Mouse (Mus musculus): ENCODE measurements at regions not wholly inside any gene's neighbourhood (a gene's known extent, or its start where the extent isn't known, plus 50 kb on each side); places are given as distances from the start of the nearest gene placed in this dataset.

- Histone ChIP-seq H3K9me3 (no peaks in the 10 kb centered on the region), H3K27me3 (no peaks in the 10 kb centered on the region), H3K4me2 (no peak overlapping the region), H3K9ac (no peak overlapping the region), H3K4me1 (replicated peaks) (no peaks in the 10 kb centered on the region), H3K27ac (replicated peaks) (no peak overlapping the region), H3K36me3 (no peaks in the 10 kb centered on the region), H3K4me3 (no peak overlapping the region)
- WGBS = 87% methylated on average over 2 of the region's 2 CpGs
- no peak for ATAC-seq (ENCODE audit: low FRiP score, low read depth)
Measured at GRCm38 (mm10) chr10:84199035-84199434, 241.4 kb downstream of the Nuak1 start.

- WGBS = 77% methylated on average over 3 of the region's 3 CpGs
- no peak overlapping the region for H3K4me2 ChIP-seq
- H3K4me1 ChIP-seq (replicated peaks) = no peaks in the 10 kb centered on the region
- ATAC-seq (ENCODE audit: low FRiP score, low read depth) = no peak
- H3K9me3 ChIP-seq = no peaks in the 10 kb centered on the region
- H3K27ac ChIP-seq (replicated peaks) = no peak overlapping the region
- no peaks in the 10 kb centered on the region for H3K36me3 ChIP-seq
- H3K27me3 ChIP-seq = no peaks in the 10 kb centered on the region
- no peak overlapping the region for H3K9ac ChIP-seq
- no peak overlapping the region for H3K4me3 ChIP-seq
Measured at GRCm38 (mm10) chr10:84201785-84202184, 238.6 kb downstream of the Nuak1 start.

DNA sequence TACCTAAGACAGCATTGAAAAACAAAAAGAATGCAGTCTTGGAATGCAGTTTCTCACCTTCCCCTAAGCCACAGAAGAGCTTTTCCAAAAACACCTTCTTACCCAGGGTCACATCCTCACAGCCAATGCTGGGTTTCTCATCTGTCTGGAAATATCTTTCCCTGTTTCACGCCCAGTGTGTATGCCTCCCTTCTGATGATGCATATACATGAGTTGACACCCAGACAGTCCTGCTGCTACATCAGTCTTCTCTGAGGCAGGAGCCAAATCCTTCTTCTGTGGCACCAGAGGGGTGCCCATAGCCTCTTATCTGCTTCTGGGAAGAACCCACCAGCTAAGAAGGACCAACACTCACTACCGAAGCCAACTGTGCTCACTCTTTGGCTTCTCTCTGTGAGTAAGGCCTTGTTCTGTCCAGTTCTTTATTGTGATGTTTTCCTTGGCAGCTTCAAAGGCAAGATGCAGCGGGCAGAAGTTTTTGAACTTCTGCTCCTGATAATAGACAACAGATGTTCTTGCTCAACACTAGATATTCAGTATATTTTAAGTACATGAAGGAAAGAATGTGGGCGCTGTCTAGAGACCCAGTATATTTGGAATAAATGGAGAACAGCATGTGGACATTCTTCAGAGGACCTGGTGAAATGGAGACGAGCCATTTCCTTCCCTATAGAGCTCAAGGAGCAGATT, 228.2 kb downstream of the Nuak1 start:
- H3K4me3 ChIP-seq = no peak overlapping the region
- H3K9me3 ChIP-seq = no peaks in the 10 kb centered on the region
- H3K9ac ChIP-seq = no peak overlapping the region
- 90% methylated on average over 5 of the region's 5 CpGs for WGBS
- no peaks in the 10 kb centered on the region for H3K36me3 ChIP-seq
- H3K4me2 ChIP-seq = no peak overlapping the region
- H3K4me1 ChIP-seq (replicated peaks) = no peaks in the 10 kb centered on the region
- no peak for ATAC-seq (ENCODE audit: low FRiP score, low read depth)
- H3K27ac ChIP-seq (replicated peaks) = no peak overlapping the region
- no peaks in the 10 kb centered on the region for H3K27me3 ChIP-seq

- Histone ChIP-seq H3K27ac (replicated peaks) (no peak overlapping the region), H3K9ac (no peak overlapping the region), H3K36me3 (no peaks in the 10 kb centered on the region), H3K9me3 (no peaks in the 10 kb centered on the region), H3K4me2 (no peak overlapping the region), H3K4me3 (no peak overlapping the region), H3K4me1 (replicated peaks) (no peaks in the 10 kb centered on the region), H3K27me3 (no peaks in the 10 kb centered on the region)
- no peak for ATAC-seq (ENCODE audit: low FRiP score, low read depth)
Measured at GRCm38 (mm10) chr10:84214812-84215211, 225.6 kb downstream of the Nuak1 start.

- Histone ChIP-seq H3K27me3 (no peaks in the 10 kb centered on the region), H3K36me3 (no peaks in the 10 kb centered on the region), H3K9ac (no peak overlapping the region), H3K27ac (replicated peaks) (no peak overlapping the region), H3K9me3 (no peaks in the 10 kb centered on the region), H3K4me2 (no peak overlapping the region), H3K4me1 (replicated peaks) (no peaks in the 10 kb centered on the region), H3K4me3 (no peak overlapping the region)
- 57% methylated on average over 7 of the region's 7 CpGs for WGBS
- ATAC-seq (ENCODE audit: low FRiP score, low read depth) = no peak; the same call in 1 of the 2 replicates
Measured at GRCm38 (mm10) chr10:84229224-84229921, 211.0 kb downstream of the Nuak1 start.

DNA sequence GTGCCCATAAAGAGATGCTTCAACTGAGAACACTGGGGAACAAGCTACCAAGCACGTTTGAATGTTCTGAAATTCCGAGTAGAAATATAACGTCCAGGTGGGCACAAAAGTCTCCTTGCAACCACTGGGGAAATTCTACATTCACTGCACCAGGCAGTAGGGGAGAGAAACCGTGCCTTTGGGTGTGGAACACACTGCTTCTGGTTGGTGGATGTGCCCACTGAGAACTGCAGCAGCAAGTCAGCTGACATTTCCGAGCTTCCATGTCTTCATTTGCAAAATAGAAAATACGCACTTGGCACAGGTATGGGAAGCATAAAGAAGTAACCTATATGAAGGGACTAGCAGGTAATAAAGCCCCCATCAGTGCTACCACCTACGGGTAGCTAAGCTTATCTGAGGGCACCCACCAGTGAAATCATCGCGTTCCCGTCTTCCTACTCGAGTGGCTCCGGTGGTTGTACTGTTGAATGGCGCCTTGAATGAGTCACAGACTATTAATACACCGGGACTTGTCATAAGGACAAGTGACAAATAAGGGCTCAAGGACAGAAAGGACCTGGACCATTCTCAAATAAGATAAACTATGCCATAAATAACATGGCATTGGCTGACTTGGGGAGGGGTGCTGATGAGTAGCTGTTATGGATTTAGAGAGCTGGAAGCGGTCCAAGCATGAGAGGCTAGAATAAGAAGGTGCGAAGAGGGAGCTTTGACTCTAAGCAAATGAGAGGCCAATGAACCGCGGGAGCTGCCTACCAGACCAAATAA, 210.2 kb downstream of the Nuak1 start:
- Histone ChIP-seq H3K27me3 (no peaks in the 10 kb centered on the region), H3K4me2 (no peak overlapping the region), H3K36me3 (no peaks in the 10 kb centered on the region), H3K4me1 (replicated peaks) (no peaks in the 10 kb centered on the region), H3K9ac (no peak overlapping the region), H3K9me3 (no peaks in the 10 kb centered on the region), H3K4me3 (no peak overlapping the region), H3K27ac (replicated peaks) (no peak overlapping the region)
- ATAC-seq (ENCODE audit: low FRiP score, low read depth) = no peak
- WGBS = 86% methylated on average over 18 of the region's 18 CpGs

DNA sequence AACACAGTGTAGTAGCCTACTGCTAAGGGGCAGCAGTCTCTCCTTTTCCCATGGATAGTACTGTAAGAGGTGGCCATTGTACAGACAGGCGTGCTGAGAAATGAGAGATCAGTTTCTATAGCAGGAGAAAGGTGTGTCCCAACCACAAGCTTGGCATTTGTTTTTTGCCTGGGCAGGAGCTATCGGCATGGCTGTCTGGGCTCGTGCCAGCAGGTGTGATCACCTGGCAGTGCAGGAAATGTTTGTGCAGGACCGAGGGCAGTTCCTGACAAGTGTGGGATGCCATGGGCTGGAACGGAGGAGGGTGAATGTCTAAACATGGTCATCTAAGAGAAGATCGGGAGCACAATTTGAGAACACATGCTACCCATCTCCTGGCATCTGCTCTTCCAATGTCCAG, 205.4 kb downstream of the Nuak1 start:
- ATAC-seq (ENCODE audit: low FRiP score, low read depth) = no peak
- H3K4me3 ChIP-seq = no peak overlapping the region
- H3K36me3 ChIP-seq = no peaks in the 10 kb centered on the region
- H3K27ac ChIP-seq (replicated peaks) = no peak overlapping the region
- H3K4me1 ChIP-seq (replicated peaks) = 0 out of 2 replicates have a peak, but pooled peaks cover 5% of the 10 kb centered on the region
- no peak overlapping the region for H3K9ac ChIP-seq
- no peak overlapping the region for H3K4me2 ChIP-seq
- H3K27me3 ChIP-seq = no peaks in the 10 kb centered on the region
- no peaks in the 10 kb centered on the region for H3K9me3 ChIP-seq
- 92% methylated on average over 6 of the region's 6 CpGs for WGBS

DNA sequence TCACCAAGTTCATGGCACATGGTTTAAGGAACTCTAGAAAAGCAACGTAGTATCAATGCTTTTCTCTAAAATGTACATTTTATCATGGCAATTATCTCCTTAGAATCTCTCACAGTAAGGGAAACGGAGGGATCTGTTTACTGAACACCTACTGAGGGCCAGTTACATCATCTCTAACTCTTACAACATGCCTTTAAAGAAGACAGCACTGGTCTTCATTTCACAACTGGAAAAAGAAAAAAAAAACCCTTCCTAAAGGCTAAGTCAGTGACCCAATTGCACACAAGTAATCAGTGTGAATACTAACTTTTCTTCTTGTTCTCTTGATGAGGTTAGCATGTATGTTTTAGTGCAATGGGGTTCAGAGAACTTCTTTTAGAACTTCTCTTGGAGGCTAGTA, 204.2 kb downstream of the Nuak1 start:
- no peak overlapping the region for H3K27ac ChIP-seq (replicated peaks)
- H3K9me3 ChIP-seq = no peaks in the 10 kb centered on the region
- H3K9ac ChIP-seq = no peak overlapping the region
- no peaks in the 10 kb centered on the region for H3K36me3 ChIP-seq
- H3K27me3 ChIP-seq = no peaks in the 10 kb centered on the region
- H3K4me2 ChIP-seq = no peak overlapping the region
- 81% methylated on average over 2 of the region's 2 CpGs for WGBS
- no peak overlapping the region for H3K4me3 ChIP-seq
- no peak for ATAC-seq (ENCODE audit: low FRiP score, low read depth)
- H3K4me1 ChIP-seq (replicated peaks) = 0 out of 2 replicates have a peak, but pooled peaks cover 5% of the 10 kb centered on the region

DNA sequence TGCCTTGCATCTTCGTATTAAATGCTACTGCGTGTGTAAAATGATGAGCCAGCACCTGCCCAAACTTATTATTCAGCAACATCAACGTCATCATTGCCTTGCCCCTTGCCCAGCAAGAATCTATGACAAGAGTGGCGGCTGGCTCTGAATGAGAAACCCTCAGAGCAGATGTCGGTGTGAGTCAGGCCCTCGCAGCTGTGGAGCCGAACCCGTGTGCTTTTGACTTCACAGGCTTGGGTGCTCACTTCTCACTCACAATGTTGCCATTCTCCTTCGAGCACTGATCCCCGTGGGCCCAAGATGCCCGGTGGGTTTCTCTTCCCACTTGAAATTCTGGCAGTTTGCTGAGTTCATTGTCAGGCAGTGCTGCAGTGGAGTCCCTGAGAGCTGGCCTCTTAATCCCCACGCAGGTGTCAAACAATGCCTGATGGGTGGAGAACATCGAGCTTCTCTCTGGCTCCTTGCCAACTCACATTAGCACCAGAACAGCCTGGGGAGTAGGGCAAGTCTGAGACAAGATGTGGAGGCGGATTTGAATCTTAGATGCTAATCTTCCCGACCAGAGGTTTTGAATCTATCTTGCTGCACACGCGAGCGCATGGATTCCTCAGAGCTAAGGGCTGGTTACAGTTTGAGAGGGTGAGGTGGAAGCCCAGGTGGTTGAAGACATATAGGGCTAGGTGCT, 202.0 kb downstream of the Nuak1 start:
- ATAC-seq (ENCODE audit: low FRiP score, low read depth) = no peak
- whole genome bisulfite sequencing = 49% methylated on average over 18 of the region's 18 CpGs
- no peak overlapping the region for H3K9ac ChIP-seq
- no peak overlapping the region for H3K4me3 ChIP-seq
- H3K4me1 ChIP-seq (replicated peaks) = 0 out of 2 replicates have a peak, but pooled peaks cover 5% of the 10 kb centered on the region
- H3K9me3 ChIP-seq = 0 out of 2 replicates have a peak, but pooled peaks cover 4% of the 10 kb centered on the region
- H3K27ac ChIP-seq (replicated peaks) = no peak overlapping the region
- no peak overlapping the region for H3K4me2 ChIP-seq
- no peaks in the 10 kb centered on the region for H3K36me3 ChIP-seq
- no peaks in the 10 kb centered on the region for H3K27me3 ChIP-seq

GRCm38 (mm10) chr10:84243283-84243682, 197.1 kb downstream of the Nuak1 start:
- 92% methylated on average over 5 of the region's 5 CpGs for WGBS
- Histone ChIP-seq H3K9me3 (0 out of 2 replicates have a peak, but pooled peaks cover 4% of the 10 kb centered on the region), H3K27me3 (no peaks in the 10 kb centered on the region), H3K36me3 (no peaks in the 10 kb centered on the region), H3K4me3 (no peak overlapping the region), H3K27ac (replicated peaks) (no peak overlapping the region), H3K4me1 (replicated peaks) (0 out of 2 replicates have a peak, but pooled peaks cover 3% of the 10 kb centered on the region), H3K9ac (no peak overlapping the region), H3K4me2 (no peak overlapping the region)
- no peak for ATAC-seq (ENCODE audit: low FRiP score, low read depth)

DNA sequence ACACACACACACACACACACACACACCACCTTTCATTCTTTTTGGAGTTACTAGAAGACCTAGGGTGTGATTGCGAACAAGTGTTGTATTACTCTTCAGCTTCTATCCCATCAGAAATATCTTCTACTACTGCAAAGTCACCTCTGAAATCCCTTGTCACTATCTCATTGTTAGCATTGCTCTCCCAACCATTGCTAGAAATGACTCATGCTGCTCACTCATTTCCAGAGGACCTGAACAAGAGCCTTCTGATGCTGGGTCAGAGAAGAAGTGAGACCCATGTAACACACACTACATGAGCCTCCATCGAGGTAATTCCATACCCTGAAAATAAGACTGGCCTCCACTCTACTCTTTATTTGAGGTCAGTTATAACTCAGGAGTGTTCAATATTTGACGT, 191.1 kb downstream of the Nuak1 start:
- Histone ChIP-seq H3K4me3 (no peak overlapping the region), H3K27ac (replicated peaks) (no peak overlapping the region), H3K27me3 (no peaks in the 10 kb centered on the region), H3K4me2 (no peak overlapping the region), H3K4me1 (replicated peaks) (no peaks in the 10 kb centered on the region), H3K36me3 (no peaks in the 10 kb centered on the region), H3K9ac (no peak overlapping the region), H3K9me3 (no peaks in the 10 kb centered on the region)
- ATAC-seq (ENCODE audit: low FRiP score, low read depth) = no peak
- WGBS = 95% methylated on average over 3 of the region's 3 CpGs

All from hindbrain, embryonic 15.5 days (tissue).